Mouse (Mus musculus): Measurements from ENCODE around the gene Robo1.

Robo1 gene

DNA sequence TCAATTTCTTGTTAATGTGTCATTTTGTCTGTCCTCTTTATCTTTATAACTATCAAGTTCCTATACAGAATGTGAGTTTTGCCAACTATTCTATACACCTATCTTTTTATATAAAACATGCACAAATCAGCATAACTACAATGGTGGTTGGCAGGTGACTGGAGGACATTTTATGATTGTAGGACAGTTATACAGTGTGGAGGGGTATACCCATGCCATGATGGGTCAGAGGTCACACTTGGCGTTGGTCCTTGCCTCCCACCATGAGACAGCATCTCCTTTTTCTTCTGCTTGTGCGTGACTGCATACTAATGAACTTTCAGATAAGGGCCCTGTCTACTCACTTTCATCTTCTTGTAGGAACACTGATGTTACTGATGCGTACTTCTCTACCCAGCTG, 427.5 kb downstream of the Robo1 start:
- no peak for DNase-seq (ENCODE audit: low spot score in 2 of 2)

DNA sequence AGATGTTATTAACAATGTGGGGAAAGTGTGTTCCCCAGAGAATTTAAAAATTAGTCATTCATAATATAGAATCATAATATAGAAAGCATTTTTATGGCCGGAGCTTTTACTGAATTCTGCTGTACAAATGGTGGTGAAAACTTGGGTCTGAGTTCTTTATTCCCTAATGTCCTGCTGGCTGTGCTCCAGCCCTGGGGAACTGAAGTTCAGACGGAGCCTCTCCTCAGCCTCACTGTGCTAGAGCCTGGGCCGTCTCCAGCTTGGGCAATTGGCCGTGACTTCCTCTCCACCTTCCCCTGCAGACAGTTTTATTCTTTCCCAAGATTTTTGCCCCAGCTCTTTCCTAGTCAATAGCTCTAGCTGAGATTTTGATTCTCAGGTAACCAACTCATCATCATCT, 429.0 kb downstream of the Robo1 start:
- DNase-seq (ENCODE audit: low spot score in 2 of 2) = peak in 1 of 2 experiments; percentile 27

DNA sequence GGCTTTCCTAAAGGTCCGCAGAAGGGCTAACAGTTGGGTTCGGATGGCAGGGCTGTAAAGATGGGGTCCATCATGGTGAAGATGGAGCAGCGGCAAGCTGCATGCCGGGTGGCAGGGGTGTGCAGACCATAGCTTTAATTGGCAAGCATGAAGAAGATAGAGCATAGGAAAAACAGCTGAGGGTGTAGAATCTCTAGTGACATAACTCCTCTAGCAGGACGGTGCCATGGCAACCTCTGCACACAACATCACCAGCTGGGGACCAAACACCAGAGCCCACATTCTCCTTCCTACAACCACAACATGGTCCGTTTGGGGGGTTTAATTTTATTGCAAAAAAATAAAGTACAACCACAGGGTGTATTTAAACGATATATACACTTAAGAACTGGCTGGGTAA, 432.1 kb downstream of the Robo1 start:
- DNase-seq (ENCODE audit: low spot score in 2 of 2) = no peak

DNA sequence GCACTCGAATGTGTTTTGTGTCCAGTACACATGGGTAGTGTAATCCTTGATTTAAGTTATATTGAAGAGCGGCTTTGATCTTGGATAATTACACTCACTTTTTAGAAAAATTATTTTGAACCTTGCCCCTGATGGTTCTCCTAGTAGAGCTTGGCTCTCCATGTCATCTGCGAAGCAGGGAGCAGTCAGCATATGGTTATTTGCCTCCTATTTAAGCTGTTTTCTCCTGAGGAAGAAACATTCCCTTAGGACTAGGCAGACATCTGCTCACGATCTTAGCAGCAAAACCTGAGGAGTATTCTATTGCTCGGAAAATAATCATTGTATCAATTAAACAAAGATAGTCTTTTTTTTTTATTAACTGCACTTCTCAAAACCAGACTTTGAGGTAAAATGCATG, 439.6 kb downstream of the Robo1 start:
- no peak for DNase-seq (ENCODE audit: low spot score in 2 of 2)

DNA sequence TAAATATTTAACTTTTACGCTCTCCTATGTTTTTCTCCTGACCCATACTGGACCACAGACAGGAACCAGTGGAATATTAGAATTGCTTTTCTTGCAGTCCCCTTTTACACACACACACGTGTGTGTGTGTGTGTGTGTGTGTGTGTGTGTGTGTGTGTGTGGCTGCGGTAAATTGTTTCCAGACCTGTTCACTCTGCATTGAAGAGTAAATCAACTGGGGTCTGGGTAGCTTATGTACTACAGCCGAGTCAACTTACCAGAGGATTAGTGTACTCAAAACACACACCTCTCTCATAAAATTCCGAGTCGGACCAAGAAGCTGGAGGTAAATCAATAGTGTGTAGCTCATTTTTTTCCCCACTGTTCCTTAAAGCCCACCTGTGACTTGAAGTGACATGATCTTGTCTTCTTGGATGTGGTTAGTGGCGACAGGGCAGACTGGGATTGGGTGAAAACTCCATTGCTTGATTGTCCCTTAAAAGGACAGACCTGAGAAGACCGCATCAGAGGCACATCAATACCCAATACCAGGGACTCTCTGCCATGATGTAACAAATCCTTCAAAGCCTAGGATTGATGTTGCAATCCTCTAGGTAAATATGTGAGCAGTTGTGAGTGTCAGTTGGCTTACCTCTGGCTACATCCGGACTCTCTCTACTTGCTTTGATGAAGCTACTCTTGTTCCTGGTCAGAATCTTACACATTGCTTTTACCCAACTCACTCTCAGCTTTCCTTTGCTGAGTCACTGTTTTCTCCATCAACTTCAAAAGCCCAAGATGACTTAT, 457.2 kb downstream of the Robo1 start:
- no peak for DNase-seq (ENCODE audit: low spot score in 2 of 2)

DNA sequence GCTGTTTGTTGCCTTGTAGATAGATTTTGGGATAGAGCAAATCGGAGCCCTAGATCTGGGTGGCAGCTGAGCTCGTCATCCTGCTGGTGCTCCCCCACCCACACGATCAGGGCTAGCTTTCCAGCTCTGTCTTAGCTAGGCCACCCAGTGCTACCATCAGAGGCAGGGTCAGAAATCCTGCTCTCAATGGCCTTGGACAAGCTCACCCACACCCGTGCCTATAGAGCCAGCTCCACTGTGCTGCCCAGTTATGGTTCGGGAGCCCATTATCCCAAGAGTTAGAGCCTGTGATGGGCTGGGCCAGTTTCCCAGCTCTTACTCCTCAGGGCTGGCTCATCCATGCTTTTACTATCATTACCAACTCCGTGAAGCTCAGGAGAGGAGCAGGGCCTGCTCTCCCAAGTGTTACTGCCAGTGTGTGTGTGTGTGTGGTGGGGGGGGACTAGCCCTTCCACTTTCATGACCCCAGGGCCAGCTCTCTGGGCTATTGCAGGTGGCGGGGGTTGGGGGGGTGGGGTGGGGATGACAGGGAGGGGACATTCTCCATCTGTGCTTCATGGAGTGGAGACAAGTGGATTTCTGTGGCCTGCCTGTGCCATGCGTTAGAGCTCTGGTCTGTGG, 461.2 kb downstream of the Robo1 start:
- DNase-seq (ENCODE audit: low spot score in 2 of 2) = no peak

DNA sequence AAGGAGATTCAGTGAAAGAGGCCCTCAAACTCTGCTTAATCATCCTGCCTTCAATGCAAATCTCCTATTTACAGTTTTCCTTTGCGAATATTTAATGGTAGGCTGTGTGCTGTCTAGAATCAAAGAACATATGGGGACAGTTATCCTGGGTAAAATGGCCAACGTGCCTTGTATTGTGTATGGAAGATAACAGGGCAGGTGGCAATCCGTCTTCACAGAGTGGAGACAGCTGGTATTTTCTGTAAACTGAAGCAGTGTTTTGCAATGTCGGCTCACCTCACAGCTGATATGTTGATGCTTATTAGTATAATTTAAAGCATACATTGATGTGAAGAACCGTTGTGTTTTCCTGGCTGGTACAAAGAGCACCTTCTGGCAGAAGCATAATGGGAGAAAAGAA, 464.2 kb downstream of the Robo1 start:
- DNase-seq (ENCODE audit: low spot score in 2 of 2) = no peak

DNA sequence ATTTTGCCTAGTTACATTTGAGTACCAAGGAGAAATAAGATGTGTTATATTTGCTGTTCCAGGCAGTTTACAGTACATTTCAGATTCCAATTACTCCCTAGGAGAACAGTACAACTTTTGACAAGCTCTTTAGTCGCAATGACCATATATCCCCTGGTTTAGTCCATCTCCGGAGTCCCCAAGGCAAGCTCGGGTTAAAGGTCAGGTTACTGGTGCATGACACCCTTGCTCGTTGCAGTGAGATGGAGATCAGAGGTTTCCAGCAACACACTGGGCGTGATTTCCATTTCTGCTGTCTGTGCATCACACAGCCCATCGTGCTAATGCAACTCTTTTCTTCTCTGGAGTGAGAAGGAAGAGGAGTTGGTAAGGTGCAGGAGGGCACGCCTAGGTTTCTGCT, 464.9 kb downstream of the Robo1 start:
- DNase-seq (ENCODE audit: low spot score in 2 of 2) = no peak

DNA sequence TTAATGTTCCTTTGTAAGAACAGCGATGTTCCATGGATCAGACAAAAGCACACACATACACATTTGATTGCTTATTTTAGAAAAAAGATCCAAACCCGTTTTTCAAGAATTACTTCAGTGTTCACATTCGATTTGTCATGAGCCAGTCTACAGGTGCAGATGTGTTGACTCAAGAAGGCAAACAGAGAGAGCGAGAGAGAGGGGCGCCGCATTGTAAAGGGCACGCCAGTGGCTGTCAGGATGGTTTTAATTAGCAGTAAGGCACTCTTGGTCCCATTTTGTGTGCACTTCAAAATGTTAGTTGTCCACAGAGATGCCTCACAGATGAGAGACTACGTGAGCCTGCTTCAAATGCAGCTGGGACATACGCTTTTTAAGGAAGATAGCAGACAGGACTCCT, 470.4 kb downstream of the Robo1 start:
- DNase-seq (ENCODE audit: low spot score in 2 of 2) = no peak

DNA sequence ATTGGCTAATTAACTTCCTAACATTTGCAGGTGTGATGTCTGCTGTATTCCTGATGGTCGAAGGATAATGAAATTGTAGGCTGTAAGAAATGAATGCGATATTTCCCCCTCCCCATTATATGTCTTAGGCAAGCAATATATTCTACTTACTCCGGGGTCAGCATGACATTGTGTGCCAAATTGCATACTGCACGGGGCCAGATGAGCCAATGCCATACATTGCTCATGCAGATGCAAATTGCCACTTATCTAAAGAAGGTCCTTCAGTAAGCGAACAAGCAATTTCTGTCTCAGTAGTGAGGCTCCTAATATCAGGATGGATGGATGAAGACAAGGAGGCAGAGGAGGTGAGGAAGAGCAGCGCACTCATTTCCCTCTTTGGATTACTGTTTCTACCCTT, 474.1 kb downstream of the Robo1 start:
- no peak for DNase-seq (ENCODE audit: low spot score in 2 of 2)

DNA sequence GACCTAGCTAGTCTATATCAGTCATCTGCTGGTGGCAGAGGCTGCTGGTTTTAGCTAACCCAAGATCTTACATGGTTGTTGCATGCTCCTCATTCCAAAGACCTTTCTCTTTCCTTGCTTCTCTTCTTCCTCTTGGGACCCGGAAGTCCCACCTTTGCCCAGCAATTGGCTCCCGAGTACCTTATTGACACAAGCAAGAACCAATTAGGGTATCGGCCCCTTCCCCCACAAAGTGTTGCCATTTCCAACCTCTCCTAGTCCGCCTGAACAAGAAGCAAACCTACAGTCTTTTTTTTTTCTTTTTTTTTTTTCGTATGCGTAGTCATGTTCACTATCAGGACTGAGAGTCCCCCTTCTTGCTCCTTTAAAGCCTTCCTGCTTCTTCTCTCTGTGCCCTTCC, 478.0 kb downstream of the Robo1 start:
- no peak for DNase-seq (ENCODE audit: low spot score in 2 of 2)

DNA sequence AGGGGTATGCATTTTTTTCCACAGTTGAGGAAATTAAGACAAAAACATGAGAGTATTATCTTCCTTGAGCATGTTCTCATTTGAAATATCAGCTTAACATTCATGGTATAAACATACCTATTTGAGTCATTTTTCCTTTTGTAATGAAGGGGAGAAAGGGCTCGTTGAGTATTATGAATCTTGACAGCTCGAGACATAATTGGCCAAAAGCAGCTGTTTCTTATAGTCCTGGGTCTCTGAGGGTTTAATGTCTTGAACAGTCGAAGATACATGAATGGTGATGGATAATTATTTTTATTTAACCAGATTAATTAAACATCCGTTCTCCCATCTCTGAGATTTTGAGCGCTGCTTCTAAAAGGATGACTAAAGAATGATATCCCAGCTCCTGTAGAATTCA, 478.5 kb downstream of the Robo1 start:
- DNase-seq (ENCODE audit: low spot score in 2 of 2) = no peak

DNA sequence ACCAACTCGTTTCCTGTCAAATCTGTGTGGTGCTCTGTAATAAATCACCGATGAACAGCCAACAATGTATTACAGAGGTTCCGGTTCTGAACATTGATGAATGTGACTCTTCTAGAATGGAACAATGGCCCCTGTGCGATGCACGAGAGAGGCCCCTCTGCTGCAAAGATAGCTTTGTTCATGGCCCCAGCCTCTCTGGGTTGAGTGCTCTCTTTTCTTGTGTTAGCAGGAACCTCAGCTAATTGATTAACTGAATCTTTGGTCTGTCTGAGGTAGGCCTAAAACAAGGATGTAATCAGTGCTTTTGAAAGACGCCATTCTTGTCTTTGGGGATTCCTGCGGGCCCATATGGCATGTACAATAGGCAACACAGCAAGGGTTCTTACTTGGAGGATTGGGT, 479.9 kb downstream of the Robo1 start:
- DNase-seq (ENCODE audit: low spot score in 2 of 2) = no peak

DNA sequence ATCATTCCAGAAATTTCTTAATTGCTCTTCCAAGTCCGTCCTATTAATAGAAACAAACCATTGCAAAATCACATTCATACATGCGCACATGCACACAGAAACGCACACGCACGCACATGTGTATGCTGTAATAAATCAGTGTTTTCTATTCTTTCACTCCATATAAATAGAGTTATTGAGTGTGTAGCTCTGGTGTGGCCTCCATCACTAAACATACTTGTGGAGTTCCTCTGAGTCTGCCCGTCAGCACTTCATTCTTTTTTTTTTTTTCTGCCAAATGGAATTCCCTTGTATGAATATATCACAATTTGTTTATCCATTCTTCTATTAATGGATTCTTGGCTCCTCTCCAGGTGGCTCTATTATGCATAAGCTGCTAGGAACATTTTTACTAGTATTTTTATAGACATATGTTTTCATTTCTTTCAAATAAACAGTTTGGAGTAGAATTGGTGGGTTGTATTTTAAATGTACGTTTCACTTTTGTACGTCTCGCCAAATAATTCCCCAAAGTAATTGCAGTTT, 483.1 kb downstream of the Robo1 start:
- no peak for DNase-seq (ENCODE audit: low spot score in 2 of 2)

DNA sequence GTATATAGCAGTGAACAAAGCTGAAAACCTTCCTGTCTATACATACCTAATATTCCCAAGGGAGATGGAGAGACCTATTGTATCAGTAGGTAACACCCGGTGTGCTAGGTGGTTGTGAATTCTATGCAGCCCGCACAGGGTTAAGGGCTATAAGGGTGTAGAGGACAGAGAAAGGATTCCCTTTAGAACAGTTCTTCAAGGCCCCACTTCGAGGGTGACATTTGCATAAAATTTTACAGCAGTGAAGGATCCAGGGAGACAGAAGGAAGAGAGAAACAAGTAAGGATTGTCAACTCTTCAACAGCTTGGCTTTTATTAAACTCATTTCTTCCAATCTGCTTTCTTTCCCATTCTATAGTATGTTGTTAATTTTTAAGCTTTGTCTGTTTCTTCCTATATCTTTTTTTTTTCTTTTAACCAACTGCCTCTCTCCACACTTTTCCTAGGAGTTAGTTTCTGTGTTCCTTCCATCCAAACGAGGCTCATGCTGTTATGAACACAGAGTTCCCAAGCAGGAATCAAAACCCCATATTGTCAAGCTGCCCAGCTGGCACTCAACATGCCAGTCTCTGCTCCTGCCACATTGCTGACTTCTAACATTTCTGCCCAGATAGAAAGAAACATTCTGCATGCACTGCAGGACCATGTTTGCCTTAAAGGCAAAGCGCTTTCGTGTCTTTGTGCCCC, 486.7 kb downstream of the Robo1 start:
- DNase-seq (ENCODE audit: low spot score in 2 of 2) = no peak

DNA sequence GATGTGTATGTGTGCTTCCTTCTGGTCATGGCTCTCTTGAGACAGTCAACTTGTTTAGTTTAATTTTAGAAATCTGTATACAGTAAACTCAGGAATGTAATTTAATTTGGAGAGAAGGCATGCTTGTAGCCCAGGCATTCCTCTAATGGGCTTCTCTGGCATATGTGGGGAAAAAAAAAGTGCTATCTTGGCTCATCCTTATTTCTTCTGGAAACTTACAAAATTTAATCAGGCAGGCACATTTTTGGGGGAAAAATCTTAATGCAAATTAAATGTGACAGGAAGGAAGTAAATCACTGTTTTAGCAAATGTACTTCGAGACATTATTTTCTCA, 487.2 kb downstream of the Robo1 start:
- DNase-seq (ENCODE audit: low spot score in 2 of 2) = no peak

DNA sequence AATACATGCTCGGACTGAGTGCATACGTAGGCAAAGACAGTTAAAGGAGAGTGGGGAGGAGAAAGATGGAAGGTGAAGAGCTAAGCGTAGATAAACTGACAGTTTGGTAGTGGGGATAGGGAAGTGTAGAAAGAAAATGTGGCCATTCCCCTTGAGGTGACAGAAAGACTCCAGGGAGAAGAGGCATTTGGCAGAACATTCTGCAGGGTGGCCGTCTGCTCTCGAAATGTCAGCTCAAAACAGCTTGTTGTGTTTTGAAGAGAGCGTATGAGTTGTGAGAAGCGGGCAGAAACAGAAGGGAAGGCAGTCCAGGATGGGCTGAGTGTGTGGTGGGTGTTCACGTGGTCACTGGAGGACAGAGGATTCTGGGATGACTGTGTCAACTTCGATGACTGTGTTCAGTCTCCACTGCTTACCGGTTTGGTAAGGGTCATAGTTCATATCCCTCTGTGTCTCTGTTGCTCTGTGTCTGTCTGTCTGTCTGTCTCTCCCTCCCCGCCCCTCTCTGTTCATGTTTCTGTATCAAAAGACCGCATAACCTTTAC, 490.4 kb downstream of the Robo1 start:
- DNase-seq (ENCODE audit: low spot score in 2 of 2) = no peak

DNA sequence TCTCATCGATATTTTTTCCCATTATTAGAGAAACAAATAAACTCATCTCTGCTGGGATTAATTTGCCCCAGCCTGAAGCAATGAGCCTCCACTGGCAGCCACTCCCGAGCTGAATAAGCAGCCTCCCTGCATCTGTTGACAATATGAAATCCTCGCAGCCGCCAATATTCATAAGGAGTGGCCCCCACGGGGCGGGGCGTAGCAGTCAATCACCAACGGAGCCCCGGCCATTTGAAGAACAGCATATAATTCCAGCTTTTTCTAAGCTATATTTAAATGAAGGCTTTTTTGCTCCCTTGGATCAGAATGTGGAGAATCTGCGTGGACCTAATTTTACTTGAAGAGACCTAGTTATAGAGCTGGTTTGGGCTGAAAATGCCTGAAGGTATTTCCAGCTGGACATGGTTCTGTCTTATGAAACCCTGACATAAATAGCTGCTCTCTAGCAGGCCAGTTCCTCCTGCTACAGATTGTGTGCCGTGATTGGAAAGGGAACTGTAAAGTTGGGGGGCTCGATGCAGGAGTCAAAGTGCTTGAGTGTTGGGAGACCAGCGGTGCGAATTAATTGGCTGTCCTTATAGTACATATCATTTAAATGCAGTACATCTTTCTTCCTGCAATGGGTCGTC, 492.1 kb downstream of the Robo1 start:
- DNase-seq (ENCODE audit: low spot score in 2 of 2) = peak in 1 of 2 experiments; percentile 16

DNA sequence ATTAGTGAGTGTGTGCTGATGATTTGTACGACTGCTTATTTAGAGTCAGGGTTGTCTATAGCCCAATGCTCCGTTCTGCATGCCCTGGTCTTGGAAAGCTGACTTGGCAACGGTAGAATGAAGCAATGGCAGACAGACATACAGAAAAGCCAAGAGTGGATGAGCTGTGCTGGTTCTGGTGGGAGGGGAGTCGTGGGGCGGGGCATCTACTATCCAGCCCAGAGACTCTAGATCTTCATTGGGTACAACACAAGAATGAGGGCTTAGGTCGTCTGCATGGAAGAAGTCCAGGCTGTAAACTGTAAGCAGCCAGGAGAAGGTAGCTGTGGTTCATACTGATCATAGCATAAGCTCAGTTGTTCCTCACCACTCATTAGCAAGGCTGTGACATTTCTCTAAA, 492.7 kb downstream of the Robo1 start:
- DNase-seq (ENCODE audit: low spot score in 2 of 2) = no peak

DNA sequence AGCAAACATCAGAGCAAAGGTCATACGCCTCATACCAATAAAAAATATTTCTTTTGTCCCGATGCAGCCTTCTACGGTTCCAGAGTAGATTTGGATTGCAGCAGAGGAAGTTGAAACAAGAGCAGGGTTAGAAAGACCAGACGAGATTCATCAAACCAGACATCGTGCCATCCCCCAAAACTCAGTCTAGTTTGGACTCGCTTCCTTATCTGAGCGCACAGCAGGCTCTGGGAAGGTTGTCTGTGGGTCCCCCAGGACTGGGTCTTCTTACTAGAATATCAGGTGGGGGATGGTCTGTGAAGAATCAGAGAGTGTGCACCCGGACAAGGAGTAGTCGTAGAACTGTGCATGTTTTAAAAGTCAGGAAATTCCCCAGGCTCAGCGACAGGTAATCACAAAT, 500.2 kb downstream of the Robo1 start:
- peak in 1 of 2 experiments; percentile 10 for DNase-seq (ENCODE audit: low spot score in 2 of 2)

DNA sequence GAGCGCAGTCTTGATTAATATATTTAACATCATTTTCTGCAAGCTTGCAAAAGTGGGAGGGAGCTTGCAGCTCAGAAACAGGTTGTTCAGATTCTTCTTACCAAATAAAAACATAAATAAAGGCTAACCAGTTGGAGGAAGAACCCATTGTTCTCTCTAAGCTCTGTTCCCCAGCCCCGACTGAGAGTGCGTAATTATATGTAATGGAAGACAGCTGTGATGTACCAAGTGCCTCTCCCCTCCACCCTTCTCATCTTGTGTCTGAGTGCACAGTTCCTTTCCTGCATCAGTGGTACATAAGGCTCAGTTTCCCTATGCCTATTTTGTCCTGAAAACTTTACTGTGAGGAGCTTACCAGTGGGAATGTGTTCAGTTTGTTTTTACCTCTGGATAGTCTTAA, 502.8 kb downstream of the Robo1 start:
- no peak for DNase-seq (ENCODE audit: low spot score in 2 of 2)

DNA sequence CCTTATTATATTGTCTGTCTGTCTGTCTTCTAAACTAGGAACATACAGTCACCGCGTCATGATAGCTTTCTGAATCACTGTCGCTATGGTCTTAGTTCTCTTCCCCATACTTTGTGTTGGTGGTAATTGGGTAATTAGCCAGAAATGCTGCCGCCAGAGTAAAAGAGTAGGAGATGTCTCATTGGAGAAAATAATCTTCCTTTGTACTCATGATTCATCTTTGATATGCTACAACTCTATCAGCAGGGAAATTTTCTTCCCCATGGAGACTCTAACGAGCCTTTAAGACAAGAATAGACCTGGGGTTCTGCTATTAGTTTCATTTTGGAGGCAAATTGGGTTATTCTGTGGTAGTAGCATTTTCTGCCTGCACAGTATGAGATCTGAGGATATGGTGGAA, 503.4 kb downstream of the Robo1 start:
- no peak for DNase-seq (ENCODE audit: low spot score in 2 of 2)
